Mouse (Mus musculus): ENCODE results near the gene Aph1c. TPM values are rescaled to one million over a fixed set of nuclear protein-coding genes. Genes with fewer than 3 reads are reported as not detected.

Gene Aph1c
- polyA plus RNA-seq, 1 experiment, result 10.2 TPM

DNA sequence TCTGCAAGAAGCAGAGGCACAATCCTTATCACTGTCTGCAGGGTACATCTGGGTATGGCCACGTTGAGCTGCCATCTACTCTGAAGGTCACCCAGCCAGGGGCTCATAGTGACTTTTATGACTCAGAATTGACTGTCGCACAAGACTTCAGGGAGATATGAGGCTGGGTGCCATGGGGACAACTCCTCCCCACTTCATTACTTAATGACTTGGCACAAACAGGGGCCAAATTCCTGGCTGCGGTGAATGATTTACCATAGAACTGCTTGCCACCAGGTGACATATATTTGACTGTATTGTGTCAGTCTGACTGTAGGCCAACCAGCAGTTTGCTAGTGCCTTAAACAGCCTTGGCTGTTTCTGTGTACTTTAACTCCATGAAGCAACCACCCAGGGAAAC lies 65.3 kb downstream of the Aph1c start:
- TF ChIP-seq CTCF (IDR thresholded peaks at IDR 0.05; ENCODE audit: control insufficient read depth, insufficient read depth, insufficient replicate concordance, low read depth, low read length) (no peak), POLR2A (IDR thresholded peaks at IDR 0.05; ENCODE audit: control insufficient read depth, low read depth, low read length) (no peak)
- Histone ChIP-seq H3K27ac (ENCODE audit: control insufficient read depth, insufficient read depth, low read depth, low read length) (no peak overlapping the region), H3K36me3 (ENCODE audit: control insufficient read depth, insufficient read depth, low read length) (no peaks in the 10 kb centered on the region)

DNA sequence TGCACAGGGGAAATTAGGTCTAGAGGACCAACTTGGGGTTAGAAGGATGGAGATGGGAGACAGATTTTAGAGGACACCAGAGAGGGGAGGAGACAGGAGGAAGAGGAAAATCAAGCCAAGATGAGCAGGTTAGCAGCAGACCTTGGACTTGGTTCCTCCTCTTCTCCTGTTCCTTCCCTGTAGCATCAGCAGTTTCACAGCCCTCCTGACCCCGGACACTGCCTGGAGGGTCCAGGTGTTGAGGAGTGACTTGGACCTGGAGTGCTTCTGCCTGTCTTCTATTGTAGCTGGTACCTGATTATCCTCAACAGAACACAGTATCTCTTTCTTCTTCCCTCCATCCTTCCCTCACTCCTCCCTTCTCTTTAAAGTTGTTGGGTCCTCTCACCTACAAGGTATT lies 65.8 kb downstream of the Aph1c start:
- no peak for TF ChIP-seq CTCF (IDR thresholded peaks at IDR 0.05; ENCODE audit: control insufficient read depth, insufficient read depth, insufficient replicate concordance, low read depth, low read length)
- H3K36me3 ChIP-seq (ENCODE audit: control insufficient read depth, insufficient read depth, low read length), result no peaks in the 10 kb centered on the region
- H3K4me3 ChIP-seq (ENCODE audit: control insufficient read depth, low read depth, low read length), result peak overlapping the region; percentile 65
- H3K4me1 ChIP-seq (ENCODE audit: control insufficient read depth, insufficient read depth, low read length), result no peaks in the 10 kb centered on the region
- H3K27ac ChIP-seq (ENCODE audit: control insufficient read depth, insufficient read depth, low read depth, low read length), result no peak overlapping the region
- no peaks in the 10 kb centered on the region for H3K27me3 ChIP-seq (ENCODE audit: control insufficient read depth, insufficient read depth, low read length)

More for the DNA sequence above, 65.3 kb downstream of the Aph1c start:
- Histone ChIP-seq H3K27me3 (ENCODE audit: control insufficient read depth, insufficient read depth, low read length) (no peaks in the 10 kb centered on the region), H3K4me1 (ENCODE audit: control insufficient read depth, insufficient read depth, low read length) (no peaks in the 10 kb centered on the region), H3K4me3 (ENCODE audit: control insufficient read depth, low read depth, low read length) (peak overlapping the region; percentile 65)

Other genes starting within 250 kb of the Aph1c start
- gene Usp3, start 241.6 kb downstream of the Aph1c start, polyA plus RNA-seq (2012; rRNA removed), result 8.1 and 10.7 TPM in 2 replicates
- gene Car12, start 121.0 kb downstream of the Aph1c start, polyA plus RNA-seq (2012; rRNA removed), result 1.5 and 1.9 TPM in 2 replicates
- 1.6 and 1.9 TPM in 2 replicates for gene Aph1b, start 39.2 kb downstream of the Aph1c start, polyA plus RNA-seq (2012; rRNA removed)
- 0.12 and 0.20 TPM in 2 replicates for gene Gm10647, start 37.7 kb downstream of the Aph1c start, polyA plus RNA-seq (2012; rRNA removed)
- gene Rab8b, start 85.0 kb upstream of the Aph1c start, polyA plus RNA-seq (2012; rRNA removed), result 8.6 and 10.9 TPM in 2 replicates
- 61.0 and 75.7 TPM in 2 replicates for gene Rps27l, start 111.4 kb upstream of the Aph1c start, polyA plus RNA-seq (2012; rRNA removed)
- 3.9 and 5.2 TPM in 2 replicates for gene Lactb, start 140.8 kb upstream of the Aph1c start, polyA plus RNA-seq (2012; rRNA removed)
- gene Tpm1, start 214.7 kb upstream of the Aph1c start, polyA plus RNA-seq (2012; rRNA removed), result 17.0 and 28.5 TPM in 2 replicates

Data from testis, adult 2 months (tissue).